Mouse (Mus musculus) spleen, postnatal 10 days (tissue): ENCODE results near the gene Med19.
"Not testable (repeated sequence)": the region's sequence is repeated elsewhere in the genome, so short reads cannot be mapped to it uniquely, and the experiment has no call there.

Experiments used
- DNase-seq, 2 experiments: peaks; one replicate each; pipeline ENCODE4 v3.0.0; 2021 to 2022; ENCODE audit warnings: low spot score in 2 of 2

Med19 gene

DNA sequence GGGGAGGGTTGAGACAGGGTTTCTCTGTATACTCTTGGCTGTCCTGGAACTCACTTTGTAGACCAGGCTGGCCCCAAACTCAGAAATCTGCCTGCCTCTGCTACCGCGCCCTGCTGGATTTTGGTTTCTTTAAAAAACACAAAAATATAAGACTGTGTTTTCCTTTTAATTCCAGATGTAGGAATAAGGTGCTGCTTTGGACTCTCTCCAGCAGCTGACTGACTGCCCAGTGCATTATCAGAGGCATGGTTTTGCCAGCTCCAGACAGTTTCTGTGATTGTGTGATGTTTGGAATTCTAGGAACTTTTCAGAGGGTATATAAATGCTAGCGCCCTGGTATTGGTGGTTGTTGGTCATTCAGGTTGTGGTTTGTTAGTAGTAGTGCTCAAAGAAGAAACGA lies 39.2 kb downstream of the Med19 start:
- no peak for DNase-seq

DNA sequence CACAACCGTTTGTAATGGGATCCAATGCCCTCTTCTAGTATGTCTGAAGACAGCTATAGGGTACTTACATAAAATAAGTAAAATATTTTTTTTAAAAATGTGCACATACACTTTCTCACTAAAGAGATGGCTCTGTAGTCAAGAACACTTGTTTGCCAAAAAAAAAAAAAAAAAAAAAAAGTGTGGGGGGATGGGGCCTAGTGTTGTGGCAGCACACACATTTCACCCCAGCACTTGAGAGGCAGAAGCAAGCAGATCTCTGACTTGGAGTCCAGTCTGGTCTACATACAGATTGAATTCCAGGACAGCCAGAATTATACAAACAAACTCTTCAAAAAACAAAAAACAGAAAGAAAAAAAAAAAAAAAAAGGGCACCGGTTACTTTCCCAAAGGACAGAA lies 42.5 kb downstream of the Med19 start:
- DNase-seq: no peak

DNA sequence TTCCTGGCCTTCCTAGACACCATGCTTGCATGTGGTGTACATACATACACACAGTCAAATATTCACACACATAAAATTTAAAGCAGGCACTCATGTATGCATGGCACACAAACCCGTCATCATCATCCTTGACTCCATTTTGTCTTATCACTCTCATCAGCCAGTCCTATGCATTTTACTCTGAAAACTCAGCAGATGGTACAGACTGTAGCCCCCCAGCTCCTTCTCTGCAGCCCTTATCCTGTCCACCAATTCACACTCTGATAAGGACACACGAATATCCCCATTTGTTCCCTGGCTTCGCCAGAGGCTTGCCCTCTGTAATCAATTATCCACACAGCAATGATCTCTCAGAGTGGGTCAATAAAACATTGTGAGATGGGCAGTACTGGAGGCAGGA lies 43.0 kb downstream of the Med19 start:
- no peak for DNase-seq

DNA sequence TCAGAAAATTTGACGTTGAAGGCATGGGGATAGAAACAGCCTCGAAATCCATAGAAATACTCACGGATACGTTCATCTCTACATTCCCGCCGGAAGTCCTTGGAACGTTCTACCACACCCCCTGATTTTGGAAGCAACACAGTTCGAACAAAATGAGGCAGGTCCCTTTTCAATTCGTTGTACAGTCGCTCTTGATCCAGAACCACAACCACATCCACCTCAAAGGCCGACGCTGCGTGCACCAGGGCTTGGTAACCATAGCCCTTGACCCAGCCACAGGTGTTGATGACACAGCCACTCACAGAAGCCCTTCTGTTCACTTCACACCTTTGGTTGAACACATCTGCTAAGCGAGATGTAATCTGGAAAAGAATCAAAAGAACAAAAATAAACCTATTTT lies 45.7 kb downstream of the Med19 start:
- no peak for DNase-seq

DNA sequence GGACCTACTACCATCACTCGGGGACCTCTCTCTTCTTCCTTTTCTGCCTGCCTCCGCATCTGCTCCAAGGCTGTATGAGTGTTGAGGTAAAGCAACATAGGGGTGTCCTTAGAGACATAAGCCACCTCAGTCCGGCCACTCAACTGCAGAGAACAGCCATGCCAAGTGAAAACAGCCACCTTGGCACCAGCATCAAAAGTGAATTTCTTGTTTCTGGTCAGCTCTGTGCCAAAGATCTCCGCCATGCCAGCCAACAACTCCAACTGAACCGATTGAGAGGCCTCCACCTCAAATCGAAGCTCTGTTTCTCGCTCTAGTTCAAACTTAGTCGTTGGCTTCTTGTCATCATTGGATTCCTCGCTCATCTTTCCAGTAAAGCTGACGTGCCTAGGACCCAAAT lies 47.6 kb downstream of the Med19 start:
- no peak for DNase-seq

DNA sequence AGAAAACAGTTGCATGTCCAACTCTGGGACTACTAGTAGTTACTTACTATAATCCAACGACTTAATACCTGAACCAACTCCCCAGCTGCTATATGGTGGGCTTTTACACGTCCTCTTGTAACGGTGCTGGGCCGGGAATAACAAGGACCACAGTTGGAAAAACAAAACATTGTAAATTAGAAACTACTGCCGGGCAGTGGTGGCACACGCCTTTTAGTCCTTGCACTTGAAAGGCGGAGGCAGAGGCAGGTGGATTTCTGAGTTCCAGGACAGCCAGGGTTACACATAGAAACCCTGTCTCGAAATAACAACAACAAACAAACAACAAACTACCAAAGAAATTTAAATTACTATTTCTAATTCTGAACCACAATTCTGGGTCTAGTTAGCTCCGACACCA lies 48.5 kb downstream of the Med19 start:
- DNase-seq: no peak

DNA sequence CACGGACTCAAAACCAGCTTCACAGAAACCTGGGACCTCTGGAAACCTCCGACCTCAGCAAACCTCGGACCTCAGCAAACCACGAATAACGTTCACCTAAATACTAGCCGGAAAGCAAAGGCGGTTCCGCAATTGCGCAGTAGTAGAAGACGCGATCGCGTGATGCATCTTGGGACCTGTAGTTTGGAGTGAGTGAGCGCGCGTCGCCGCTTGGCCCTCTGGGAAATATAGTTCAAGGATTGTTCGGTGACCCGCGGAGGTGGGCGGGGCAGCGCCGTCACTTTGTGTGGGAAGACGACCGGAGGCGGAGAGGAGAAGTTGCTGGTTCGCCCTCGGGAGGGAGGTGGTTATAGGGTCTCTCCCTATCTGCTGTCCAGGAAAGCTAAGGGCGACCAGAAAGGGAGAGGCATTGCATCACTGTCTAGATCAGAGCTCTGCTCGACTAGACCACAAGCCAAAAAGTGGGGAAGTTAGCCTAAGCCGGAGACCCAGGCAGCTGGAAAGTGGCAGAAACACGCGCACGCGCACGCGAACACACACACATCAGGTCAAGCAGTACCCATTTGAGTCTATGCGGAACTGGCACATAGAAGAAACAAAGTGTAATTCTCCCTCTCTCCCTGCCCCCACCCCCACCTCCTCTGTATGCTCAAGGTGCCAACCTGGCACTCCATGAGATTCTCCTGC lies 49.1 kb downstream of the Med19 start, which contains the start of gene Clp1:
Gene Clp1 (minus strand): TSS at position 179 of the 687 bp plus-strand sequence.
- DNase-seq: peak; percentile 92 to 98

DNA sequence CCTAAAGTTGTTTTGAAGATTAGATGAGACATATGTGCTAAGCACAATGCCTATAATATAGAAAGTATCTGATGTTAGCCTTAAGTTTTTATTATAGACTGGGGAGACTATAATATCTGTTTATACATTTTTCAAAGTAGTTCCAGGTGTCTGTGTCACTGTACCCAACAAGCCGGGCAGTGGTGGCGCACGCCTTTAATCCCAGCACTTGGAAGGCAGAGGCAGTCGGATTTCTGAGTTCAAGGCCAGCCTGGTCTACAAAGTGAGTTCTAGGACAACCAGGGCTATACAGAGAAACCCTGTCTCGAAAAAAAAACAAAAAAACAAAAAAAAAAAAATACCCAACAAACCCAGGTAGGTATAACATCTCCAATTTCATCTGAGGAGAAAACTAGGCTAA lies 50.0 kb downstream of the Med19 start:
- DNase-seq: not testable (repeated sequence)

DNA sequence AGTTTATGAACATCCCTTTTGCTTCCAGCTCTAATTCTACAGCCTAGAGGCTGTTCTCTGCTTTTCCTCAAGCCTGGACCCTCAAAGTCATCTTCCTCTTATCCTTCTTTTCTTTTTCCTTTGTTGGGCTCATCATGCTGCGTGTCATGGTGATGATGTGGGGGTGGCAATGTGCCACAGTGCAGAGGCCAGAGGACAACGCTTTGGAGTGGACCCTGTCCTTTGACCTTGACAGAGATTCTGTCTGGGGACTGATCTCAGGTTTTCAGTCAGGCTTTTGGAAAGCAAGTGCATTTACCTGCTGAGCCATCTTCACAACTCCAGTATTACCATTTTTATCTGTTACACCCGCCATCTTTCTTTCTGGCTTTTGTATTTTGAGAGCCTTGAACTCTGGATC lies 53.0 kb downstream of the Med19 start:
- no peak for DNase-seq

DNA sequence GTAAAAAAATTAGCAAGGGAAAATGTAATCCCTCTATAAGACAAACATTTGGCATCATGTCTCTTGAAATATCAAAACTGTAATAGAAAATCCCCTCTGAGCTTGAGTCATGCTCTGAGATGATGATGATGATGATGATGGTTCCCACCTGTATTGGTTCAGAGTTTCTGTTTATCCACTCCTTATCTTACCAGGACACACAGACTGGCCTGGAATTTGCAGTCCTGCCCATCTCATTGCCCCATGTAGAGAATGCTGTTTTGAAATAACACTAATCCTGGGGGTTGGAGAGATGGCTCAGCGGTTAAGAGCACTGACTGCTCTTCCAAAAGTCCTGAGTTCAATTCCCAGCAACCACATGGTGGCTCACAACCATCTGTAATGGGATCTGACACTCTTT lies 54.2 kb downstream of the Med19 start:
- no peak for DNase-seq

DNA sequence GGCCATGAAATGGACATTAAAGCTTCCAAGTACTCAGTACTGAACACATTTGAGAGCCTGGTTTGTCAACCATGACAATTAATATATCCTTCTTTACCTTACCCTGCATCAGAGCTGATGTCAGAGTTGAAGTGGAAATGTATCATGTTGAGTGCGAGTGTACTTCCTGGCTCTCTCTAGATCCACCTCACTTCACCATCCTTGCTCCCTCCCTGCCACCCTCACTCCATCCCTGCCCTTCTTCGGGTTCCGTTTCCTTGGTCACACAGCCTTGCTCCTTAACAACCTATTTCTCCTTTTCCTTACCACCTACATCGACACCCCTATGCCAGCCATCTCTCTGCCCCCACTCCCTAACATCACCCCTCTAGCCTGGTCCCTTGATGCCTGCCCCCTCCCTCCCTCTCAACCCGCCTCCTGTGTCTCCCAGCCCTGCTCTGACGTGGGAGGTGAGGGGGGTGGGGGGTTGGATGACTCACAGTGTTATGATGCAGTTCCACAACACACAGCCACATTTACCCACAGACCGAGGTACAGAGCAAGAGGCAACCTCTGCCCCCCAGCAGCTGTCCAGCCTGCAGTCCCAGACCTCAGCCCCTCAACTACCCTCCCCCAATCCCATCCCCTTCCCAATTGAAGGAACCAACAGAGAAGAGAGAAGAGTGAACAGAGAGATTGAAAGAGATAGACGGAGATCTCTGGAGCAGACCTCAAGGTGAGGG lies 55.5 kb downstream of the Med19 start, which contains the start of gene Ypel4:
Gene Ypel4 (plus strand): TSS at position 480 of the 722 bp plus-strand sequence.
- peak in 1 of 2 experiments; percentile 76 for DNase-seq

DNA sequence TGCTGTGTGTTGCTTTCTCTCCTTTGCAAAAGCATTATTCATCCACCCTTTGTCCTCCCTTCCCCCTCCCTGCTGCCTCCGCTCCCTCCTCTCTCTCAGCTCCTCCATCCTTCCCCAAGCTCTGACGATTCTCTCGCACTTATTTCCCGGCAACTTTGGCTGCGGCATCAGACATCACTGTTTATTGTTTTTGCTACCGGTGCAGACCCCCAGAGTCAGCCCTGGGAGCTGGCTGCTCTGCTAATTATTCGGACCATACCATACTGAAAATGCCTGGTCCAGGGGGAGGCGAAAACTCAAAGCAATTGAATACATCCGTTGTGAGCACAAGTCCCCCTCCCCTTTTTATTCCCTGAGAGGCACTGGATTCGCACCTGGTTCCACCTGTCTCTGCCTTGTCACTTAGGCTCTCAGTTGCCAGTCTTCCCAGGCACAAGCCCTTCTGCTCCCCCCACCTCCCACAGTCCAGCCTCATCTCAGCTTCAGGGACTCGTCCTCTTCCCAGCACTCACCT lies 56.2 kb downstream of the Med19 start:
- peak; percentile 53 to 69 for DNase-seq

DNA sequence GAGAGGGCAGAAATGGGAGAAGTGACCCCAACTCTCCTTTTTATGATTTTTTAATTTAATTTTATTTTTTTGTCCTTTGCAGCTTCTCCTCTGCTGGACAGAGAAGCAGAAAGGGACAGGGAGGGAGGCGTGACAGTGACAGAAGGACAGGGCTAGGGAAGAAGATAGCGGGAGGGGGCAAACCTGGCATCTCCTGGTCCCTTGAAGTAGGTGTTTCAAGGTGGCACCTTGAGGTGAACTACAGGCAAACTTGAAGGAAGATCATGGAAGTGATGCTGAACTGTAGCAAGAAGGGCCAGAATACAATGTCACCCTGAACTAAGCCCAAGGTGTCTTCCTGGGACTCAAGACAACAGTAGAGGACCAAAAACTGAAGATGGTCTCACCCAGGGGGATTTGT lies 56.7 kb downstream of the Med19 start:
- DNase-seq: peak in 1 of 2 experiments; percentile 39

DNA sequence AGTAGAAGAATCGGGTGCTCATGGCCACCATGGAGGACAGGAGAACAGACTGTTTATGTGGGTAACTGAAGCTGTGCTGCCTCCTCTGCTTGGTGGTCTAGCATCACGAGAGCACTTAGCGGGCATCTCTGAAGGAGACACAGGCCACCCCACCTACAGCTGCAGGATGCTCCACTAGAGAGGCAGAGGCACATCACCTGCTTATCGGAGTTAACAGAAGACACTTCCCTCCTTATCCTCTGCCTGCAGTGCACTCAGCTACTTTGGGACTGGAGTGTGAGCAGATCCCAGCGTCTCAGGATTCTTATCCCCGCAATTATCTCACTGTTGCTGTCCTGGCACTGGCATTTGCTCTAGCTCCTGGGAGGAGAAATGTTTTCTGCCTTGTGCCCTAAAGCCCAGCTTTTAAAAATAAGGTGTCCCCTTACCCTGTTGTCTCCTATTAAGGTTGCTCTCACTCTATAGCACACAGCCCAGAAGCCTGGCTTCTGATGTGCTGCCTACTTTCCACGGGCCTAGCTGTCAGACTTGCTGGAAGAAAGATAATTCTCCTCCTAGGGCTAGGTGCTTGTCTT lies 57.2 kb downstream of the Med19 start:
- peak; percentile 79 to 83 for DNase-seq

DNA sequence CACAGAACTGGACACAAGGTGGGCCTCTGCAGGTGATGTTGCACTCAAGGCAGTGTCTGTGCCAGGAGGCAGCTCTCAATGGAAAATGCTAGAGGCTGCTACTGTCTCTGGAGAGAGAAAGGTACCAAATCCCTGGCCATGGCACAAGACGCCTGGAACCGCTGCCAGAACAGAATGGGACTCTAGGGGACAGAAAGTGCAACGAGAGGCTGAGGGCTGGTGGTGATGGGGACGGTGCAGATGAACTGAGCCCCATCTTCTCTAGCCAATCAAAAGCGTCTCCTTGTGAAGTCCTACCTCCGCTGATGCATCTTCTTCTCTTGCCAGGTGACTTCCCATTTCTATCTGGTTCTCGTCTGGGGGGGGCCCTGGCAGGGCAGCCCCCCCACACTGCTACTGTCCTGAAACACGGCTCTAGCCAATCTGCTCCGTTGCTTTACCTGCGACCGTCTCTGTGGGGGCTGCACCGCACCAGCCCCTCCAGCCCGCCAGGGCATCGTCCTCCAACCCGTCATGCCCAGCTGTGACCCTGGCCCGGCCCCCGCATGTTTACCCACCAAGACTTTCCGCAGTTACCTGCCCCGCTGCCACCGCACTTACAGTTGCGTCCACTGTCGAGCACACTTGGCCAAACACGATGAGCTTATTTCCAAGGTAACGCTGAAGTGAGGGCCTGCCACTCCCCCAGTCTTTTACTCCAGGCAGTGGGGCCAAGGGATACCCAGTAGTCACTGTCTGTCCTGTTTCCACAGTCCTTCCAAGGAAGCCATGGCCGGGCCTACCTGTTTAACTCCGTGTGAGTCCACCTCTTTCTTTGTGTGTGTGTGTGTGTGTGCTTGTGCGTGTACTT lies 58.3 kb downstream of the Med19 start:
- peak; percentile 51 to 63 for DNase-seq

DNA sequence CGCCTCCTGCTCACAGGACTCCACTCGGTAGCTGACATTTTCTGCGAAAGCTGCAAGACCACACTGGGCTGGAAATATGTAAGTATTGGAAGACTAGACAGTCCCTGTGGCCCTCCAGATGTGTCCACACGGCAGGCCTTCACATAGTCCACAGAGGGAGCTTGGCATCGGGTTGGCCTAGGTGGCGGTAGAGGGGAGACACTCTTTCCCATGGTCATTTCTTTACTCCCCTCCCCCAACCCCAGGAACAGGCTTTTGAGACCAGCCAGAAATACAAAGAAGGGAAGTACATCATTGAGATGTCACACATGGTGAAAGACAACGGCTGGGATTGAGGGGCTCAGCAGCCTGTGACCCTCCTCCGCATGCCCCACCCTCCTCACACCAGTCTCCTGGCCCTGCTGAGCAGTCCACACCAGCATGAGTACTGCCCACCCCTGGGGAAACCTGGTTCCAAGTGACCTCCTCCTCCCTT lies 59.3 kb downstream of the Med19 start:
- DNase-seq: peak; percentile 39 to 47
